Mouse (Mus musculus) cerebellum, adult 9-10 months (tissue): ENCODE data around the gene Sorcs3.
A peak's percentile ranks its signal among the peaks of the same experiment; 100 is the strongest.

Experiments used
- DNase-seq: peaks from one replicate; pipeline ENCODE4 v3.0.0; 2022

The Sorcs3 gene

DNA sequence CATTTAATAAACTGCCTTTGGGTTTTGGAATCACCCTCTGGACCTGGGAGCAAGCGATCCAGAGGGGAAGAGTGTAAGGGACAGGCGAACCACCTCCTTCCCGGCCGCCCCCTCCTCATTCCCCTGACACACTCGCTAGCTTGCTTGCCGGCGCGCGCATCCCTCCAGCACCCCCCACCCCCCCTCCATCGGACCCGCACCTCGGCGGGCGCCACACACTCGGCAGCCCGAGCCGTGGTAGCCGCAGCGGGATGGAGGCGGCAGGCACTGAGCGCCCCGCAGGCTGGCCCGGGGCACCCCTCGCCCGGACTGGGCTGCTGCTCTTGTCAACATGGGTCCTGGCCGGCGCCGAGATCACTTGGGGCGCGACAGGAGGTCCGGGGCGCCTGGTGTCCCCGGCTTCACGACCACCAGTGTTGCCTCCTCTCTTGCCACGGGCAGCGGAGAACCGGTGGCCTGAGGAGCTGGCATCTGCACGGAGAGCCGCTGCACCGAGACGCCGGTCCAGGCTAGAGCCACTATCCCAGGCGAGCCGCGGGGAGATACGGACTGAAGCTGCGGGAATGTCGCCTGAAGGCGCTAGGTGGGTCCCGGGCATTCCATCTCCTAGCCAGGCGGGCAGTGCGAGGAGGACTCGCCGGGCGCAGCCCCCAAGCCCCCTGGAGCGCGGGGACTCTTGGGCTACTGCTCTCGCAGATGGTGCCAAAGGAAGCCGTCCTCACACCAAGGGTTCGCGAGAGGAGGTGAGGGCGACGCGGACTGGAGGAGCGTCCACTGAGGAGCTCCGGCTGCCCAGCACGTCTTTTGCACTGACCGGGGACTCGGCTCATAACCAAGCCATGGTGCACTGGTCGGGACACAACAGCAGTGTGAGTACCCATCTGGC, at the start of gene Sorcs3:
Gene Sorcs3, plus strand, starts transcription at position 97 of the 886 bp plus-strand sequence.
- no peak for DNase-seq

DNA sequence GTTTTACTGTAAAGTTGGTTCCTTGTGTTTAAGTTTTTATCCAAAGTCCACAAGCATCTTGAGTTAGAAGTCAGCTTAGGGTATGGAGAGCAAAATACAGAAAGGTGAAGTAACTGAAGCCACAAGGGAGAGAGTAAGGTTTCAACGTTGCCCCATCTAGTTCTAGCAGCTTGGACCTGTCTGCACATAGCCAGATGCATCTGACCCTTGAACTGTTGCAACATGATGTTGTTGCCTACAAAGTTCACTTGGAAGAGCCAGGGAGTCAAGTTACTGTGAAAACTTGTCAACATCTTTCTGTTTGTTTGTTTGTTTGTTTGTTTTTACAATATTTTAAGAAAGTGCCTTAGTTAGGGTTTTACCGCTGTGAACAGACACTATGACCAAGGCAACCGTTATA, 40.5 kb upstream of the Sorcs3 start:
- no peak for DNase-seq

DNA sequence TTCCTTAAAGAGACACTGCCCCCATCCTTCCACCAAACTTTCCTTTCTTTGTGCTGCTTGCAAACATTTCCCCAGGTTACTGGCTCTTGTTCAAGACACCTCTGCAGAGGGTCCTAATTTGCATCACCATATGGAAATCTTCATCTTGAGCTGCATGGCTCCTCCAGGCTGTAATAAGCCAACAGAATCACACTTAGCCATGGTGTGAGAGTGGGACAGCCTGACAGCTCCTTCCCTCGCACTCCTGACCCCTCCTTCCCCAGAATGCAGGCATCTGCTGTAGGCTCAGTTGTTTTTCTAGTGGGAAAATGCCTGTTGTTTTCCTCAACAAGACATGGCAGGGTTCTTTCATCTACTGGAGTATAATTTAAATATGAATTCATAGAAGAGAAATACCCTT, 38.7 kb upstream of the Sorcs3 start:
- no peak for DNase-seq

DNA sequence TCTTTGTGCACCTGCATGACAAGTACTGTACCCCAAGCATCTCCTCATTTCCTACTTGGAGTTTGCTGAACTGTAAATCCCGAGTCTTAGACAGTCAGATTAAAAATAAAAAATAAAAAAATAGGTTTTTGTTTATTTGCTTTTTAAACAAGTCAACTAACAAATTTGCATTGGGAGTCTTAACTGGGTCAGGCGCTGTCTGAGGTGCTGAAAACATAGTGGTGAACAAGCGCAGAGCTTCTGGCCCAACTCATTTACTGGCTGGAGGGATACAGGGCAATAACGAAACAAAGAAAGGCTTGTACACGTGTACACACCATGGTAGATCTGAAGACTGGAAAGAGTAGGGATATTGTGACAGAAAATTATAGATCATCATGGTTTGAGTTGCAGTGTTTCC, 37.5 kb upstream of the Sorcs3 start:
- no peak for DNase-seq

DNA sequence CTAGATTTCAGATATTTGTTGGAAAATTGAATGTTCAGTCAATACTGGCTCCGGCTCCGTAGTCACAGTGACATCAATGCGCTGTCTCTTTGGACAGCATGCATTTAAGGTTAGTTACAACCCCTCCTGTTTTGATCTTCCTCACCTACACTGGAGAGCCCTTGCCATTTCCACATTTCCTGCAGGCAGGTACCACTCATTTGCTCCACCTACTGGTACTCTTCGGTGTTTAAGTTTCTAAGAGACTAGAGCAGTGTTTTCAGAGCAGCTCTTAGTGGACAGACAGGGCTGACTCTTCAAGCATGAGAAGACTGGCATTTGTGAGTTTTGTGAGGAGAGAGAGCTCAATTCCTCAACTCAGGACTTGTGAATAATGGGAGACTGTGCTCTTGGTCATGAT, 31.1 kb upstream of the Sorcs3 start:
- no peak for DNase-seq

DNA sequence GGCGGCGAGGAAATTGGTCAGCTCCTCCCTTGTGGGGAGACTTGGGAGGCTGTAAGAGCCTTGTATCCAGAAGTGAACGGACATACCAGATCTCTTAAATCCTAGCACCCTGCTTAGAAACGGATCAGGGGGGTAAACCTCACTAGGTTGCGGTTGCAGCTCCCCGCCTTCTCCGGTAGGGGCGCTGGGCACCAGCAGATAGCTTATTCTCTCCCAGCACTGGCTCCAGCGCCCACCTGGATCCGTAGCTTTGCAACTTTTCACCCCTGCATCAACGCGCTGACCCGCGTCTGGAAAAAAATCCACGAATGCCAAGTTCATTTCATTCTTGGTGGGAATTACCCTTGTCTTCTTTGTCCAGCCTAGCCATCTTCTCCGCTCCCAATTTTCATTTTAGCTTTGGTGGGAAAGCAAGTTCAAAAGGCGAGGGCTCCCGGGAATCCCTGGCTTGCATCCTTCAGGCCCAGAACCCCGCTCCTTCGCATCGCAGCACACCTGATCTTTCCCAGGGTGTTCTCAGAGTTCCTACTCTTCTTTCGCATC, 1.8 kb upstream of the Sorcs3 start:
- no peak for DNase-seq

DNA sequence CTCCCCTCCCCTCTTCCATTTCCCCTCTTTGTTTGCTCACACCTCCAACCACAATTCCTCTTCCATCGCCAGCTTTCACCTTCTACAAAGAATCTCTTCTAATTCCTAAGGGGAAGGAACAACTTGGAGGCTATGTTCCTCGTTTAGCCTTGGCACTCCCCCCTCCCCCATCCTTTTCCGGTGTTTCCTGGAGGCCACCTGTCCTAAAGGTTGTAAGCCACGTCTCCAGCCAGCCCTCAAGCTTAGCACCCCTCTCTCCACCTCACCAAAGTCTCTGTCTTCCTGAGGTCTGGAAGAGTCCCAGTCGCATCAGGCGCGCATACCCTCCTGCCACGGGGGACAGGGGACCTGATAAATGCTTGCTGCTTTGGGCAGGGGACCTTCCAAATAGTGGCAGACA, 1.3 kb upstream of the Sorcs3 start:
- no peak for DNase-seq

DNA sequence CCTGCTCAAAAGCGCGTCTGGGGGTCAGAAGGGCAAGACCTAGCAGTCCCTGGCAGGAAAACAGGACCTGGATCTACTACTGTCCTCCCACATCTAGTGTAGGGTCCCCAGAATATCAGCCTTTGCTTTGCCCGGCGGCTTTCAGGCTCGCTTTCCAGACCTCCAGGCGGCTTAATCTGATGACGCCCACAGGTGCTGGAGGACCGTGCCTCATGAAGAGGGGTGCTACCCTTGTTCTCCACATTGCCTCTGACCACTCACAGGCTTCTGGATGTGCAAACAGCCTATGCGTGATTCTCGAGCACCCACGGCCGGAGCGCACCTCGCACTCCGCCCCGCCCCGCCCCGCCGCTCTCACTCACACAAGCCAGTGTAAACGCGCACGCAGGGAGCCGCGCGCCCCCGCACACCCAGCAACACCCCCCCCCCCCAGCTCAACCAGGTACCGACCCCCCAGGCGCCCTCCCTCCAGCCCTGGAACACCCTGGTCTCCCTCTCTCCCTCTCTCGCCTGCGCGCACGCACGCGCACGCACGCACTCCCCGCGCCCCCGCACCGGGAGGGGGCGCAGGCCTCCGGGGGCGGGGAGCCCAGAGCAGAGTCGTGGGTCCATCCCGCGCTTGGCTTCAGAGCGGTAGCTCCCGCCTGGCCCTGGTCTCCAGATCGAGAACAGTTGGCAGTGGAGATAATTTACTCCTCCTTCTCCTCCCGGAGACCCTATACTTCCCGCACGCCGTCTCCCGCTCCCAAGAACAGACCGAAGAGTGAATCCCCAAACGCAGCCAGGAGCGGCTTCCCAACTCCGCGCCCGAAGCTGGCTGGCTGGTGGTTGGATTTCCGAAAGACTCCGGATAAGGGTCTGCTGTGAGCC, 698 bp upstream of the Sorcs3 start:
- no peak for DNase-seq

DNA sequence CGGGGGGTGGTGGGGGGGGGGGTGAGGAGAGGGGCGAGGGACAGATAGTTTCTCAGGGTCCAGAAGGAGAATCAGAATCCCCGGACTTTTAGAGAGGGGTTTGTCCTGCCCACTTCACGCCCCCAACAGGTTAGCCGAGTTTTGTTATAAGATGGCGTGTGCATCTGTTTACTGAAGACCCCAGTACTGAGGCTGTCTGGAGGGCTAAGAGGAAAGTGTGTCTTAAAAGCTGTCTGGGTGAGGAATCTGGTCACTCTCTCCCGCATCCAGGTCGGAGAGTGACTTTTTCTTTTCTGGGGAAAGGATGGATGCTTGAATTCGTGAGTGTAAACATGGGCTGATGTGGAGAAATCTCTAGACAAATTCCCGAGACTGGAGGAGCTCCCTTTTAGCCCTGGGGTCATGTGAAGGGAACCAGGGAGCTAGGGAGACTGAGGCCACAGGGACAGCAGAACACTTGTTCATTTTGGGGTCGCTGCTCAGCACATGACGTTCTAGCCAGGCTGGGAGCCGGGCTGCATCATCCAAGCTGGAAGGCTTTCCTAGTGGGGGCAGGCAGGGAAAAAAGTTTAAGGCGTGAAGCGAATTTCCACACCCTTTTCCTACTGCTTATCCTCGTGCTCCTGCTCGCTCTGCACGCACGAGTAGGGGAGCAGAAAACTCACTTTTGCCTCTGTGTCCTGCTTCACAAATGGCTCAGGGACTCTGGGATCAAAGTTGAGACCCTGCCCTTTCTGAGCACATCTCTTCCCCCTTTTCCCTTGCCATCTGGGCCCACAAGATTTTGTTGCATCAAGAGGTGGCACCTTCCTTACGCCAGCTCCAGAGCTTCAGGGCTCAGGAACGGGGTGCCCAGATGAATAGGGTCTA, 1.3 kb downstream of the Sorcs3 start:
- DNase-seq = no peak

DNA sequence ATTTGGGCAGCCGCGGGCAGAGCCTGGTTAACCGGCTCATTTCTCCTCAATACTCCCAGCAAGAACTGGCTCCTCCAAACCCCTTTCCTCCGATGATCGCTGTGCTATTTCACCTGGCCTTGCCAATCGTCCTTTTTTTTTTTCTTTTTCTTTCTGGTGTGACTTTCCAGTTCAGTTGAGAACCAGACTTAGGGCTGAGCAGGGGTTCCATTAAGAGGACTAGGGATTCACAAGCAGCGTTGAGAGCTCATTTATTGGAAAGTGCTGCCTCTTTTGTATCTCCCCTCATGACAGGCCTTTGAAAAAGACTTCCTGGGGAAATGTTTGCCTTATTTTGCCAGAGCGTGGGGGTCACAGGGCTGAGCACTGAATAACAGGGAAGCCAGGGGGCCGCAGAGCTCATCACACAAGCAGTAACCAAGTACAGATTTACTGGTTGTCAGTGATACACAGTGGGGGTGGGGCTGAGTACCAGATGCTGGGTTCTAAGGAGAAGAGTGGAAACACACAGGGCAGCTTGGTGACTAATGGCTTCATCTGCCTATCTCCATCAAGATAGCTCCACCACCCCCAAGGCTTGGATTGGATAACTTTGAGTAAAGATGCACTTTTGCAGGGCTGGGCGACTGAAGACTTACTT, 2.0 kb downstream of the Sorcs3 start:
- no peak for DNase-seq

DNA sequence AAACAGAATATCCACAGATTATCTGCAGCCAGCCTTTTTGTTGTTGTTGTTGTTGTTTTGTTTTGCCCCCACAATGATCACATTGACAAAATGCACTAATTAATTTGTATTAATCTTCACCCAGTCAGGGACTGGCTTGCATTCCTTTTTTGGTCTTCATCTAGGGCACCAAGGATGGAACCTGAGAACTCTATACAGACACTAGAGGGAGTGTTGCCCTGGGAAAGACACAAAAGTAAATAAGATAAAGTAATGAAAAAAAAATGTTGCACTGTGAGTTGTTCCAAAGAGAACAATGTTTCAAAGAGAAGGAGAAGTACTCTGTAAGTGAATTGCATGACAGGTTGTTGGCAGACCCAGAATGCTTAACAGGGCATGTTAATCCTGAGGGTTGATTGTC, 9.6 kb downstream of the Sorcs3 start:
- DNase-seq = no peak

DNA sequence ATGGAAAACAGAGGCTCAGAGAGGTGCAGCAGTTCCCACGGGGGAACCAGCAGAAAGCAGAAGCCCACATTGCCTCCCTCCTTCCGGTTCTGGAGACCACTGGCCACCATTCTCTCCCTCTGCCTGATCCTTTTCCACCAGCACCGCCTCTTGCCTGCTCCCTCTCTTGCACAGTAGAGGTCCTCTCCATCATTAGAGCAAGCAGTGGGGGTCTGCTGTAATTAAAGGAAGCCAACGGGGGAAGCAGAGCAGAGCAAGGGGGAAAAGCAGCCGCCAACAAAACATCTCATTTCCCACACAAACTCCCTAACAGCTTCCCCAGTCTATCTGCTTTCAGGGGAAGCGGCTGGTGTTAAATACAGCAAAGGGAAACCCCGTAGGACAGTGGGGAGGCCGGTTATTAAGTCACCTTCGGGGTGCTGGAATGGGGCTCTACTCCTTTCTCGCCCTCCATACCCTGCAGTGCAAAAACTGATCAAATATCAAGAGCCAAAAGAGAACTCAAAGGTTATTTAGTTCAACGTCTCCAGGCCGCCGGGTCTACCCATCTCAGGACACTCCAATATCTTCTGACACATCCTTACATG, 32.1 kb downstream of the Sorcs3 start:
- no peak for DNase-seq

DNA sequence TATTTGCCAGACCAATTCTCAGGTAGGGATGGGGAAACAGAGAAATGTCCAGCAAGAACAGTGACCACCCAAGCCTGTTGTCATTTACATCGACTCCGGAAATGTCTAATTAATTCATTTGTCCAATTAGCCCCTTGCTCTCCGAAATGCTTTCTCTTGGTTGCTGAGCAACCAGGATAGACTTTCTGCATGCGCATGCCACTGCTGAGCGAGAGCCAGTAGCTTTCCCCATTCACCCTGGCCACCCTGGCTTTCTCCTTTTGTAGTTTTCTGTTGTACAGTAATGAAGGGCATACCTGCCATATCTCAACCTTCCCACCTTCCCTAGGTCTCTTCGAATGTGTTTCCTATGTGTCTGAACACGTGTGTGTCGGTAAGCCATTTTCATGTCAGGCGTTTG, 32.6 kb downstream of the Sorcs3 start:
- DNase-seq = no peak

DNA sequence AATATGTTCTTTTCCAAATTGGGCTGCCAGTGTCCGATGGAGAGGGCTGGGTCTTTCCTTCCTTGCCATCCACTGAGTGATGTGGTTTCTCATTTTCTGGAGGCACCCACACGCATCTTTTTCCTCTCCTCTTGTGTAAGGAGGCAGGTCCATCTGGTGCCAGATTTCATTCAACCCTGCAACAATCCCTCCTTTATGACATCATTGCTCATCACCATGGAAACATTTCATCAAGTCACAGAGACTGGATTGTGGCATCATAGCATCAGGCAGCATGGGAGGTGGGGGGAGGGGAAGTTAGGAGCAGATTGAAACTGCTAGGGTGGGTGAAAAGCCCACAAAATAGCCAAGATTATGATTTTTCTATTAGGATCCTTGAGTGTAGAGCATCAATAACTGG, 35.1 kb downstream of the Sorcs3 start:
- DNase-seq = peak; percentile 6

DNA sequence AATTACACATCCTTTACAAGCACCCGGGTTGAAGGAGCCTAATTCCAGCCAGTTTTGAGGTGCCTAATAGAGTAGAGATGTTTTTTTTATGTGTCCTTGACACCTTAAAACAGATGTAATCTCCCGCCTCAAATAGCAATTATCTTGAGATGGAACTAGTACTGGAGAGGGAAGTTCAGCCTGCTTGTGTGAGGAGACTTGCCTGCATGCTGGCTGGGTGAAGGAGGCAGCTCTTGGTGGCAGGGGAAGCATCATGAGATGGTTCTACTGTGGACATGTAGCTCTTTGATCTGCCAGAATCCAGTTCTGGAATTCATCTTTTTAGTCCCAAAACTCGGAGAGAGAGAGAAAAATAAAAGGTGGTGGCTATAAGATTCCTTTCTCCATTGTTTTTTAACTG, 38.2 kb downstream of the Sorcs3 start:
- no peak for DNase-seq

DNA sequence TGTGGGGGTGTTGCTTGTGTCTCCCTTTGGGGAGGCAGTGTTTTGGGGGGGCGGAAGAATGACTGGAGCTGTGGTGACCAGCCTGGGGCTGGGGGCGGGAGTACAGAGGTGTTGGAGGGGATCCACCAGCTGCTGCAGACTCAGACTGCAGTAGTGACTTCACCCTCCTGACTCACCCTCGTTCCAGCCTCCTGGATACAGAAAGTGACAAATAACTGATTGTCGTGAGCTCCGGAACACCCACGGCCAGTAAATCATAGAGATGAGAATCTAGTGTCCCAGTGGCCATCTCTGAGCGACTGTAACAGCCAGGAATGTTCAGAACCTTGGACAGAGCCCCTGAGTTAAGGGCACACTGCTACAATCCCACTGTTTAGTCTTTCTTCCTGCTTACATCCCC, 53.4 kb downstream of the Sorcs3 start:
- DNase-seq = no peak

DNA sequence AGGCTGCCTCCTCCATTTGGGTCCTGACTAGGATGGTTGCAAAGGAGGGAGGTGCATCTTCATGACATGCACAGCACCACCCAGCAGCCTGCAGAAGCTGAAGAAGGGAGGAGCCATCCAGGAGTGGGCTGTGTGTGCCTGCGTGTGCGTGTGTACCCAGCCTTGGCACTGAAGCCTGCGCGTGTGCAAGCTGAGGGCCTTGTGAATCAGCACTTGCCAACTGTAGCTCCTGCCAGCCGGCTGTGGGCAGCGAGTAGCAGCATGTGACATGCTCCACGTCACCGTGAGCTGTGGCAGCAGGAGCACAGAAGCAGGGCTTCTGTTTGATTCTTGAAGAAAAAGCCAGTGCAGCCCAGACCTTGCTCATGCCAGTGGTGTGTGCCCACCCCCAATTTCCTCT, 54.8 kb downstream of the Sorcs3 start:
- peak; percentile 2 for DNase-seq

DNA sequence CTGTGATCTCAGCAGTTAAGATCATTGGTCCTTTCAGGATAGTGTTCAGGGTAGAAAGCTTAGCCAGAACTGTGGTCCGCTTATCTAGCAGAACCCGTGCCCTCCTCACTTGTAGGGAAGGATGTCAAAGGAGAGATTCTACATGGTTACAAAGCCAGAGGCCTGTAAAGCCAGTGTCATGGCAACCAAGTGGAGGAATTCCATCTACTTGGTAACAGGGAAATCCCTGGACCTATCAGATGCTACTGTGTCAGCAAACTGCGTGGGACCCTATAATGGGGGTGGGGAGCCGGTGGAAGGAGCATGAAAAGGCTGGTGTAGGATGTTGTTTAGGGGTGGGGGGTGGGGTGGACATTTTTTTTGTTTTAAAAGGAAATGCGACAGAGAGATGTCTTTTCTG, 57.9 kb downstream of the Sorcs3 start:
- no peak for DNase-seq

DNA sequence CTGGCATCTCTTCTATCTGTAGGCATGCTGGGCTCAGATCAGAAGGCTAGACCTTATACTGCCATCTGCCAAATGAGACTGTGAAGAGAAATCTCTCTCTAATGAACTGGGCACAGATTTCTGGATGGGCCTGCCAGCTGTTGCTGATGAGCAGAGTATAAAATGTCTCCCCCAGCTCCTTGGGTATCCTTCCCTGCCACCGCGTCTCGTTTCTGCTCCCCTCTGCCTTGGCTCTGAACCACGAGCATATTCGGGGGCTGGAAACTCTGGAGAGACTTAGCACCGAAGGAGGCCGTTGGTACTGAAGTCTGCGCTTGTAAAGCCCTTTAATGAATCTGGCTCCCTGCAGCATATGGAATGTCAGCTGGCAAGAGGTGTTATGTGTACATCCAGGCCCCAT, 74.4 kb downstream of the Sorcs3 start:
- DNase-seq = no peak

DNA sequence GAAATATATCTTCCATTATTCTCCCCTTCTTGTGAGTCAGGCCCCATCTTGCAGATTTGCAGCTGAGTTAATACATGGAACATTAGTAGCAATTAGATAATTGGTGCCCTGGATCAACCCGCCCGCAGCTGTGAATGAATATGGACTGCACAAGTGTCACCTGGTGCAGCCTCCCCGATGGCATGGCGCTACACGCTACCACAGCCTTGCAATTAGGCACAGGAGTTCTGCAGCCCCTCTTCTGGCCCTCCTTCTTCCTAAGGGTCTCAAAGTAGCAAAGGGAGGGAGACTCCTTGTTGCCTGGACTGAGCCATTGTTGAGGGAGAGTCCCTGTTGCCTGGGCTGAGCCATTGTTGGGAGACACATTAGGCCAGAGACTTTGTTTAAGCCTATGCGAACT, 76.4 kb downstream of the Sorcs3 start:
- no peak for DNase-seq

DNA sequence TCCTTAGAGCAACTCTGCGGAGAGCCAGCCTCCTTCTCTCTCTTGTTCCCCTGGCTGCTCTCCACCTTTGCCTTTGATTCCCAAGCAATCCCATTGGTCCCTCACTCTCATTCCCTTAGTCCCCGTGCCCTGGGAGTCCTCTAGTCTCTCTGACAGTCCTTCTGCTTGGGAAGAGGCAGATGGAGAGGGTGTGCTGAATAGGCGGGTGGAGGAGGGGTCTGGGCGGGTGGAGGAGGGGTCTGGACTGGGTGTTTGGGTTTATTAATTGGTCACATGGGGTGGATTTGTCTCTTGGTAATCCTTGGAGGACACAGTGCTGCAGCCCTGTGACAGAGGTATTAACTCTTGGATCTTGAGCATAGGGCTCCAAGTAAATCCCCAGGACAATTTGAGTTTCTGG, 77.4 kb downstream of the Sorcs3 start:
- no peak for DNase-seq
